Mouse (Mus musculus) CH12.LX (cell line): ENCODE results near the gene Lyst. TPM values are rescaled to one million over a fixed set of nuclear protein-coding genes. Genes with fewer than 3 reads are reported as not detected.

ENCODE experiments used
- DNase-seq: peaks from one replicate; pipeline ENCODE4 v3.0.0-alpha.2; 2013; ENCODE audit errors: extremely low read depth
- H3K27ac ChIP-seq: 2 replicates; pipeline ENCODE4 v1.5.1; 2012; ENCODE audit warnings: low read depth, mild to moderate bottlenecking, control low read depth, moderate library complexity; ENCODE audit not compliant: insufficient read depth
- H3K27me3 ChIP-seq: replicated peaks from 2 replicates; pipeline ENCODE3; 2012; ENCODE audit warnings: inconsistent platforms
- H3K36me3 ChIP-seq, 2 experiments: replicated peaks in 1 of 2; 2 replicates each; pipeline versions ENCODE3 to v1.6.1; 2012; ENCODE audit warnings: inconsistent platforms in 1 of 2, low read length in 1 of 2, mild to moderate bottlenecking in 1 of 2, mixed read lengths in 1 of 2, moderate library complexity in 1 of 2; ENCODE audit not compliant: control insufficient read depth in 1 of 2, insufficient read depth in 1 of 2
- H3K4me1 ChIP-seq, 2 experiments: 2 replicates each; pipeline ENCODE4 v1.6.1; 2012; ENCODE audit warnings: inconsistent platforms in 1 of 2, moderate library complexity in 1 of 2; ENCODE audit not compliant: insufficient read depth in 2 of 2, control insufficient read depth in 1 of 2
- H3K4me2 ChIP-seq: 2 replicates; pipeline ENCODE4 v1.6.1; 2012; ENCODE audit warnings: low read depth, mild to moderate bottlenecking, control low read depth; ENCODE audit not compliant: poor library complexity, insufficient read depth, severe bottlenecking
- H3K4me3 ChIP-seq, 3 experiments: fragments of 150-350 bp in 1 of 3; sonication (generic) in 1 of 3; replicated peaks in 1 of 3; 2 replicates each; pipeline versions ENCODE3 to v1.5.1; 2011 to 2012; ENCODE audit warnings: low read depth in 2 of 3, low read length in 2 of 3, mild to moderate bottlenecking in 2 of 3, moderate library complexity in 2 of 3, control low read depth in 1 of 3, improper control_type of control experiment in 1 of 3, inconsistent platforms in 1 of 3, mixed read lengths in 1 of 3; ENCODE audit not compliant: poor library complexity in 1 of 3
- H3K79me2 ChIP-seq: replicated peaks from 2 replicates; pipeline ENCODE4 v1.6.1; 2012; ENCODE audit warnings: mild to moderate bottlenecking, moderate library complexity; ENCODE audit not compliant: control insufficient read depth, poor library complexity, insufficient read depth, severe bottlenecking; ENCODE audit errors: extremely low read depth
- H3K9ac ChIP-seq: 2 replicates; pipeline ENCODE4 v1.6.1; 2012; ENCODE audit warnings: low read depth, mild to moderate bottlenecking, control low read depth, moderate library complexity; ENCODE audit not compliant: insufficient read depth
- H3K9me3 ChIP-seq: replicated peaks from 2 replicates; pipeline ENCODE3; 2012; ENCODE audit warnings: low read length, inconsistent platforms, mixed read lengths
- BHLHE40 ChIP-seq: IDR thresholded peaks from 2 replicates; pipeline ENCODE4 v1.6.1; 2011; ENCODE audit warnings: mild to moderate bottlenecking, low read depth, low read length, improper control_type of control experiment
- E2F4 ChIP-seq: IDR thresholded peaks from 2 replicates; pipeline ENCODE4 v1.6.1; 2011; ENCODE audit warnings: low read depth, low read length, improper control_type of control experiment; ENCODE audit not compliant: insufficient replicate concordance
- ELF1 ChIP-seq: IDR thresholded peaks from 2 replicates; pipeline ENCODE4 v1.6.1; 2014; ENCODE audit warnings: low read depth, mild to moderate bottlenecking, inconsistent platforms, low read length, improper control_type of control experiment
- EP300 ChIP-seq: IDR thresholded peaks from 2 replicates; pipeline ENCODE4 v1.6.1; 2011; ENCODE audit warnings: low read length, improper control_type of control experiment
- GABPA ChIP-seq: IDR thresholded peaks from 2 replicates; pipeline ENCODE4 v1.6.1; 2012; ENCODE audit warnings: low read depth, low read length, improper control_type of control experiment, inconsistent platforms; ENCODE audit not compliant: insufficient replicate concordance
- JUN ChIP-seq: IDR thresholded peaks from 2 replicates; pipeline ENCODE4 v1.6.1; 2011; ENCODE audit warnings: low read depth, mild to moderate bottlenecking, low read length, improper control_type of control experiment, moderate library complexity; ENCODE audit not compliant: insufficient read depth
- JUND ChIP-seq: conservative IDR thresholded peaks from 2 replicates; pipeline ENCODE4 v1.6.1; 2011; ENCODE audit warnings: low read depth, low read length, improper control_type of control experiment
- MAX ChIP-seq: IDR thresholded peaks from 2 replicates; pipeline ENCODE4 v1.6.1; 2011; ENCODE audit warnings: low read length, improper control_type of control experiment
- MEF2A ChIP-seq: IDR thresholded peaks from 2 replicates; pipeline ENCODE4 v1.6.1; 2014; ENCODE audit warnings: low read depth, mild to moderate bottlenecking, inconsistent platforms, low read length, improper control_type of control experiment, borderline replicate concordance
- MYC ChIP-seq: IDR thresholded peaks from 2 replicates; pipeline ENCODE4 v1.6.1; 2011; ENCODE audit warnings: low read depth, mild to moderate bottlenecking, improper control_type of control experiment, low read length
- NELFE ChIP-seq: IDR thresholded peaks from 2 replicates; pipeline ENCODE4 v1.6.1; 2011; ENCODE audit warnings: low read depth, low read length, improper control_type of control experiment
- POLR2A ChIP-seq: IDR thresholded peaks from 2 replicates; pipeline ENCODE4 v1.6.1; 2011; ENCODE audit warnings: low read depth, mild to moderate bottlenecking, improper control_type of control experiment, low read length
- RAD21 ChIP-seq: IDR thresholded peaks from 2 replicates; pipeline ENCODE4 v1.6.1; 2011; ENCODE audit warnings: low read depth, mild to moderate bottlenecking, low read length, improper control_type of control experiment, moderate library complexity
- RCOR1 ChIP-seq: conservative IDR thresholded peaks from 2 replicates; pipeline ENCODE4 v1.6.1; 2012; ENCODE audit warnings: low read depth, mild to moderate bottlenecking, inconsistent platforms, low read length, improper control_type of control experiment
- SMC3 ChIP-seq: IDR thresholded peaks from 2 replicates; pipeline ENCODE4 v1.6.1; 2011; ENCODE audit warnings: low read depth, low read length, improper control_type of control experiment
- UBTF ChIP-seq: IDR thresholded peaks from 2 replicates; pipeline ENCODE4 v1.6.1; 2012; ENCODE audit warnings: low read depth, mild to moderate bottlenecking, inconsistent platforms, low read length, improper control_type of control experiment, moderate library complexity
- USF2 ChIP-seq: conservative IDR thresholded peaks from 2 replicates; pipeline ENCODE4 v1.6.1; 2011; ENCODE audit warnings: low read depth, low read length, improper control_type of control experiment
- ZKSCAN1 ChIP-seq: IDR thresholded peaks from 2 replicates; pipeline ENCODE4 v1.6.1; 2012; ENCODE audit warnings: low read depth, inconsistent platforms, low read length, improper control_type of control experiment, borderline replicate concordance
- ZMIZ1 ChIP-seq: IDR thresholded peaks from 2 replicates; pipeline ENCODE4 v1.6.1; 2012; ENCODE audit warnings: low read depth, mild to moderate bottlenecking, inconsistent platforms, low read length, improper control_type of control experiment
- dilution Hi-C: fragments of 300-500 bp; cut with MboI; formaldehyde crosslinking; loops from 2 replicates; pipeline ENCODE4 v1.14.3; 2020; ENCODE audit warnings: low sequenced_read_pairs; ENCODE audit not compliant: extremely low pct_unique_long_range_greater_than_20kb, extremely low pct_ligation_motif_present
- in situ Hi-C: fragments of 300-500 bp; cut with MboI; formaldehyde crosslinking; loops from 3 replicates; pipeline ENCODE4 v1.14.3; 2019; ENCODE audit warnings: low sequenced_read_pairs, low pct_ligation_motif_present, low pct_unique_long_range_greater_than_20kb, mixed read lengths
- polyA plus RNA-seq: library from polyadenylated mRNA; unstranded; fragments of >175 nt; gene quantifications from 2 replicates; pipeline ENCODE4 v1.2.1, GENCODE M21; 2012; ENCODE audit warnings: low read depth; ENCODE audit not compliant: insufficient read length
- total RNA-seq, 2 experiments: library from RNA; depleted of rRNA; stranded (reverse); fragments of 300-350 nt in 1 of 2; fragments of >200 nt in 1 of 2; gene quantifications; 2 replicates each; pipeline ENCODE4 v1.2.3; 2012 to 2014

The Lyst gene
- total and polyA plus RNA-seq, 3 experiments, result 33.1 to 61.1 (median 34.8) TPM

- in situ Hi-C loops (no loop called here), dilution Hi-C loops (no loop called here)
- Histone ChIP-seq H3K4me2 (no peak overlapping the region), H3K36me3 (no peaks in the 10 kb centered on the region), H3K79me2 (no peaks in the 10 kb centered on the region), H3K4me1 (peaks cover 3 to 23% of the 10 kb centered on the region in 2 experiments; a peak in 3 of 4 replicates), H3K4me3 (no peak overlapping the region), H3K9ac (no peak overlapping the region), H3K9me3 (no peaks in the 10 kb centered on the region), H3K27ac (no peak overlapping the region), H3K27me3 (no peaks in the 10 kb centered on the region)
- DNase-seq, result no peak
- TF ChIP-seq ELF1 (no peak), JUN (no peak), MEF2A (no peak), ZKSCAN1 (no peak), USF2 (no peak), UBTF (no peak), SMC3 (no peak), ZMIZ1 (no peak), MAX (no peak), RAD21 (no peak), EP300 (no peak), RCOR1 (no peak), NELFE (no peak), BHLHE40 (no peak), POLR2A (no peak), MYC (no peak), JUND (no peak)
Observed at GRCm38 (mm10) chr13:13581988-13582387, 8.2 kb upstream of the Lyst start.

- no peak overlapping the region for H3K4me2 ChIP-seq
- peaks cover 3 to 36% of the 10 kb centered on the region in 2 experiments; a peak in 3 of 4 replicates for H3K4me1 ChIP-seq
- in situ Hi-C loops, result no loop called here
Observed at GRCm38 (mm10) chr13:13583473-13583872, 6.7 kb upstream of the Lyst start.

More at GRCm38 (mm10) chr13:13583473-13583872, 6.7 kb upstream of the Lyst start:
- H3K27ac ChIP-seq, result no peak overlapping the region
- no peaks in the 10 kb centered on the region for H3K27me3 ChIP-seq
- H3K4me3 ChIP-seq, result no peak overlapping the region
- H3K36me3 ChIP-seq, result no peaks in the 10 kb centered on the region
- no peak for DNase-seq
- H3K79me2 ChIP-seq, result no peaks in the 10 kb centered on the region
- TF ChIP-seq RAD21 (no peak), UBTF (no peak), E2F4 (no peak), ELF1 (no peak), GABPA (no peak)
- H3K9ac ChIP-seq, result no peak overlapping the region
- H3K9me3 ChIP-seq, result no peaks in the 10 kb centered on the region
- dilution Hi-C loops, result no loop called here
